Mouse (Mus musculus) testis, adult 2 months (tissue): Measurements from ENCODE around the gene Fam43a.

Source experiments
- CTCF ChIP-seq: fragments of 200-500 bp; IDR thresholded peaks from 2 replicates; pipeline ENCODE4 v1.5.1; 2012; ENCODE audit warnings: low read depth, mild to moderate bottlenecking, inconsistent platforms, low read length, moderate library complexity; ENCODE audit not compliant: control insufficient read depth, insufficient read depth, insufficient replicate concordance
- POLR2A ChIP-seq: fragments of 200-500 bp; IDR thresholded peaks from 2 replicates; pipeline ENCODE4 v1.6.1; 2012; ENCODE audit warnings: low read depth, mild to moderate bottlenecking, inconsistent platforms, low read length, moderate library complexity; ENCODE audit not compliant: control insufficient read depth

- TF ChIP-seq CTCF (no peak), POLR2A (no peak)
These were observed 1.0 kb downstream of the Fam43a start for GRCm38 (mm10) chr16:30600431-30601045.
